Mouse (Mus musculus): ENCODE measurements around the gene Pih1d3. TPM values are rescaled to one million over a fixed set of nuclear protein-coding genes. Genes with fewer than 3 reads are reported as not detected.

Pih1d3 gene
- polyA plus RNA-seq, 1 experiment from 2014 or later: not detected

GRCm38 (mm10) chr1:31205770-31206169 is 16.9 kb upstream of the Pih1d3 start:
- WGBS: 66% methylated on average over 3 of the region's 3 CpGs

GRCm38 (mm10) chr1:31210144-31210543 is 12.5 kb upstream of the Pih1d3 start:
- 1% methylated on average over 5 of the region's 5 CpGs for WGBS
- no peak overlapping the region for H3K4me2 ChIP-seq (ENCODE audit: low read length)
- no peak overlapping the region for H3K9ac ChIP-seq (ENCODE audit: low read length)
- DNase-seq (ENCODE audit: low spot score): peak; percentile 57
- no peak overlapping the region for H3K4me3 ChIP-seq (ENCODE audit: low read depth, low read length)
- no peaks in the 10 kb centered on the region for H3K9me3 ChIP-seq (ENCODE audit: control insufficient read depth, low read length)
- no peak for ATAC-seq (replicated peaks; ENCODE audit: low FRiP score, low TSS enrichment, low read depth)
- H3K27ac ChIP-seq (ENCODE audit: low read depth): no peak overlapping the region
- no peaks in the 10 kb centered on the region for H3K27me3 ChIP-seq (replicated peaks; ENCODE audit: control insufficient read depth, insufficient read depth, low read length)
- H3K36me3 ChIP-seq (ENCODE audit: control insufficient read depth, insufficient read depth, low read length): no peaks in the 10 kb centered on the region
- H3K4me1 ChIP-seq (replicated peaks; ENCODE audit: control insufficient read depth, insufficient read depth, low read length): no peaks in the 10 kb centered on the region

More at GRCm38 (mm10) chr1:31205770-31206169, 16.9 kb upstream of the Pih1d3 start:
- H3K4me3 ChIP-seq (ENCODE audit: low read depth, low read length): no peak overlapping the region
- DNase-seq (ENCODE audit: low spot score) (no peak), ATAC-seq (replicated peaks; ENCODE audit: low FRiP score, low TSS enrichment, low read depth) (no peak)
- H3K27ac ChIP-seq (ENCODE audit: low read depth): no peak overlapping the region
- H3K36me3 ChIP-seq (ENCODE audit: control insufficient read depth, insufficient read depth, low read length): no peaks in the 10 kb centered on the region
- no peaks in the 10 kb centered on the region for H3K9me3 ChIP-seq (ENCODE audit: control insufficient read depth, low read length)
- H3K27me3 ChIP-seq (replicated peaks; ENCODE audit: control insufficient read depth, insufficient read depth, low read length): no peaks in the 10 kb centered on the region
- H3K9ac ChIP-seq (ENCODE audit: low read length): no peak overlapping the region
- H3K4me2 ChIP-seq (ENCODE audit: low read length): no peak overlapping the region
- no peaks in the 10 kb centered on the region for H3K4me1 ChIP-seq (replicated peaks; ENCODE audit: control insufficient read depth, insufficient read depth, low read length)

- H3K27me3 ChIP-seq (replicated peaks; ENCODE audit: control insufficient read depth, insufficient read depth, low read length): no peaks in the 10 kb centered on the region
- no peak for ATAC-seq (replicated peaks; ENCODE audit: low FRiP score, low TSS enrichment, low read depth)
- no peaks in the 10 kb centered on the region for H3K9me3 ChIP-seq (ENCODE audit: control insufficient read depth, low read length)
- 38% methylated on average over 1 of the region's 1 CpGs for WGBS
- H3K4me2 ChIP-seq (ENCODE audit: low read length): no peak overlapping the region
- DNase-seq (ENCODE audit: low spot score): no peak
- no peak overlapping the region for H3K9ac ChIP-seq (ENCODE audit: low read length)
- no peak overlapping the region for H3K27ac ChIP-seq (ENCODE audit: low read depth)
- no peaks in the 10 kb centered on the region for H3K4me1 ChIP-seq (replicated peaks; ENCODE audit: control insufficient read depth, insufficient read depth, low read length)
- H3K4me3 ChIP-seq (ENCODE audit: low read depth, low read length): no peak overlapping the region
- H3K36me3 ChIP-seq (ENCODE audit: control insufficient read depth, insufficient read depth, low read length): no peaks in the 10 kb centered on the region
Measured at GRCm38 (mm10) chr1:31214831-31215230, 7.8 kb upstream of the Pih1d3 start.

- no peak for ATAC-seq (replicated peaks; ENCODE audit: low FRiP score, low TSS enrichment, low read depth)
- Histone ChIP-seq H3K4me2 (ENCODE audit: low read length) (no peak overlapping the region), H3K27me3 (replicated peaks; ENCODE audit: control insufficient read depth, insufficient read depth, low read length) (no peaks in the 10 kb centered on the region), H3K4me3 (ENCODE audit: low read depth, low read length) (no peak overlapping the region), H3K4me1 (replicated peaks; ENCODE audit: control insufficient read depth, insufficient read depth, low read length) (no peaks in the 10 kb centered on the region), H3K9me3 (ENCODE audit: control insufficient read depth, low read length) (no peaks in the 10 kb centered on the region), H3K36me3 (ENCODE audit: control insufficient read depth, insufficient read depth, low read length) (no peaks in the 10 kb centered on the region), H3K27ac (ENCODE audit: low read depth) (no peak overlapping the region), H3K9ac (ENCODE audit: low read length) (no peak overlapping the region)
- WGBS: 96% methylated on average over 4 of the region's 4 CpGs
- no peak for DNase-seq (ENCODE audit: low spot score)
Measured at GRCm38 (mm10) chr1:31220599-31221250, 1.9 kb upstream of the Pih1d3 start.

GRCm38 (mm10) chr1:31233319-31234036 is 10.8 kb downstream of the Pih1d3 start:
- no peaks in the 10 kb centered on the region for H3K9me3 ChIP-seq (ENCODE audit: control insufficient read depth, low read length)
- H3K9ac ChIP-seq (ENCODE audit: low read length): no peak overlapping the region
- no peak for DNase-seq (ENCODE audit: low spot score)
- H3K27ac ChIP-seq (ENCODE audit: low read depth): no peak overlapping the region
- no peaks in the 10 kb centered on the region for H3K27me3 ChIP-seq (replicated peaks; ENCODE audit: control insufficient read depth, insufficient read depth, low read length)
- no peak overlapping the region for H3K4me2 ChIP-seq (ENCODE audit: low read length)
- no peaks in the 10 kb centered on the region for H3K36me3 ChIP-seq (ENCODE audit: control insufficient read depth, insufficient read depth, low read length)
- H3K4me3 ChIP-seq (ENCODE audit: low read depth, low read length): no peak overlapping the region
- no peaks in the 10 kb centered on the region for H3K4me1 ChIP-seq (replicated peaks; ENCODE audit: control insufficient read depth, insufficient read depth, low read length)
- ATAC-seq (replicated peaks; ENCODE audit: low FRiP score, low TSS enrichment, low read depth): no peak

- Histone ChIP-seq H3K9ac (ENCODE audit: low read length) (no peak overlapping the region), H3K36me3 (ENCODE audit: control insufficient read depth, insufficient read depth, low read length) (no peaks in the 10 kb centered on the region), H3K4me3 (ENCODE audit: low read depth, low read length) (no peak overlapping the region), H3K4me1 (replicated peaks; ENCODE audit: control insufficient read depth, insufficient read depth, low read length) (no peaks in the 10 kb centered on the region), H3K27ac (ENCODE audit: low read depth) (no peak overlapping the region), H3K4me2 (ENCODE audit: low read length) (no peak overlapping the region), H3K9me3 (ENCODE audit: control insufficient read depth, low read length) (no peaks in the 10 kb centered on the region), H3K27me3 (replicated peaks; ENCODE audit: control insufficient read depth, insufficient read depth, low read length) (no peaks in the 10 kb centered on the region)
- 64% methylated on average over 10 of the region's 10 CpGs for WGBS
- ATAC-seq (replicated peaks; ENCODE audit: low FRiP score, low TSS enrichment, low read depth) (no peak), DNase-seq (ENCODE audit: low spot score) (no peak)
Measured at GRCm38 (mm10) chr1:31260218-31260923, 37.7 kb downstream of the Pih1d3 start.

Other genes with a start within 250 kb of the Pih1d3 start
- gene AC153137.1, start 244.9 kb upstream of the Pih1d3 start, polyA plus RNA-seq (2014; fragmentation: Nextera tagmentation; extraction: Ambion mirVana): not detected in 2 replicates
- not detected in 2 replicates for gene Lgsn, start 46.4 kb upstream of the Pih1d3 start, polyA plus RNA-seq (2014; fragmentation: Nextera tagmentation; extraction: Ambion mirVana)
- gene 4931428L18Rik, start 154 bp upstream of the Pih1d3 start, polyA plus RNA-seq (2014; fragmentation: Nextera tagmentation; extraction: Ambion mirVana): not detected in 2 replicates

All from intestine, embryonic 14.5 days (tissue).